Mouse (Mus musculus): ENCODE measurements at regions not wholly inside any gene's neighbourhood (a gene's known extent, or its start where the extent isn't known, plus 50 kb on each side); places are given as distances from the start of the nearest gene placed in this dataset.
A peak's percentile ranks its signal among the peaks of the same experiment; 100 is the strongest.

- Histone ChIP-seq H3K27ac (no peak overlapping the region), H3K4me3 (no peak overlapping the region)
- no peak for TF ChIP-seq CTCF (conservative IDR thresholded peaks at IDR 0.05)
- peak in 1 of 2 experiments; percentile 64 for DNase-seq (ENCODE audit: low spot score in 2 of 2)
Measured at GRCm38 (mm10) chr14:123219590-123219989, 235.8 kb upstream of the Tmtc4 start.

DNA sequence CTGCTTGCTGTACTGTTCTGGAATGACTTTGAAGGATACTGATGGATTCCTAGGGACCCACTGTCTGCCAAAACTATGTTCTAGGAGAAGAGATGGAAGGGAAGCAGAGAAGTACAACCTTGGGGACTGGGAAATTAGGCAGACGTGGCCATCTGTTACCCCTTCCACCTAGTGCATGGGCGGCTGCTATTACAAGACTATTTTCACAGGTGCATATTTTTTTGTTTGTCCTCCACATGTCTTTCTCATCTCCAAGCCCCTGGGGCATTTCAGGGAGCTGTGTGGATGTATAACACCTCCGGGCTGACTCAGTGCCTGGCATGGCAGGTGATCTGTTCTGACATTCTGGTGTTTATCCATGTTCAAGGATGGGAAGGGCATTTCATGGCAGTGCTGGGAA lies 226.4 kb upstream of the Tmtc4 start:
- no peak overlapping the region for H3K27ac ChIP-seq
- no peak for DNase-seq (ENCODE audit: low spot score in 2 of 2)
- no peak overlapping the region for H3K4me3 ChIP-seq
- TF ChIP-seq CTCF (conservative IDR thresholded peaks at IDR 0.05): no peak

DNA sequence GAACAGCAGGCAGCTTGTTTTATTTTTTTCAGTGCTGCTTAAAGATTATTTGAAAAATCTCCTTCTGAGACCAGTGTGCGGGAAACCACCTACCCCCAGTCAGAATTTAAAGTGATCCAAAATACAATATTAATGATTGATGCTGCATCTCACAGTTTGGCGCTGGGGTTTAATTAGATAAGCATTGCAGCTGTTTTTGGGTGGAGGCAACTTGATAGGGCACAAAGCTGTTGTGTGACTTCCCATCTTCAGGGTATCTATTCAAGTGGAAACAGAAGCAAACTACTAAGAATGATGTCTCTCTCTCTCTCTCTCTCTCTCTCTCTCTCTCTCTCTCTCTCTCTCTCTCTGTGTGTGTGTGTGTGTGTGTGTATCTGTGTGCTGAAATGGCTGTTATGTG lies 219.0 kb upstream of the Tmtc4 start:
- Histone ChIP-seq H3K4me3 (no peak overlapping the region), H3K27ac (peak overlapping the region; percentile 24; the same call in 1 of the 2 replicates)
- TF ChIP-seq CTCF (conservative IDR thresholded peaks at IDR 0.05): no peak
- DNase-seq (ENCODE audit: low spot score in 2 of 2): no peak

DNA sequence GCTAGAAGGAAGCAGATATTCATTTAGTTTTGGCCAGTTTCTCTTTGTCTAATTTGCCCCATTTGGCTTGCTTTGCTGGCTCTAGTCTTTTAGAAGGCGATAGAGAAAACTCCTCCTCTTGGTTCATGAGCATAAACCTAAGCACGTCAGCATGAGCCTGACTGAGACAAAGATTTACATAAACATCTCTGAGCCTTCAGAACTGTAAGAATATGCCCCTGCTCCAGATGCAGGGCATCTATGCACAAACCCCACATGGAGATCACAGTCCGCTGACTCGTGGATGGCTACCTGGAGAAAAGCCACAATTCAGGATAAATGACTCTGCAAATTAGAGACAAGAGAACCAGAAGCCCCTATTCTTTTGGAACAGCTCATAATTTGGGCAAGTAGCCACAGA lies 218.5 kb upstream of the Tmtc4 start:
- no peak for DNase-seq (ENCODE audit: low spot score in 2 of 2)

DNA sequence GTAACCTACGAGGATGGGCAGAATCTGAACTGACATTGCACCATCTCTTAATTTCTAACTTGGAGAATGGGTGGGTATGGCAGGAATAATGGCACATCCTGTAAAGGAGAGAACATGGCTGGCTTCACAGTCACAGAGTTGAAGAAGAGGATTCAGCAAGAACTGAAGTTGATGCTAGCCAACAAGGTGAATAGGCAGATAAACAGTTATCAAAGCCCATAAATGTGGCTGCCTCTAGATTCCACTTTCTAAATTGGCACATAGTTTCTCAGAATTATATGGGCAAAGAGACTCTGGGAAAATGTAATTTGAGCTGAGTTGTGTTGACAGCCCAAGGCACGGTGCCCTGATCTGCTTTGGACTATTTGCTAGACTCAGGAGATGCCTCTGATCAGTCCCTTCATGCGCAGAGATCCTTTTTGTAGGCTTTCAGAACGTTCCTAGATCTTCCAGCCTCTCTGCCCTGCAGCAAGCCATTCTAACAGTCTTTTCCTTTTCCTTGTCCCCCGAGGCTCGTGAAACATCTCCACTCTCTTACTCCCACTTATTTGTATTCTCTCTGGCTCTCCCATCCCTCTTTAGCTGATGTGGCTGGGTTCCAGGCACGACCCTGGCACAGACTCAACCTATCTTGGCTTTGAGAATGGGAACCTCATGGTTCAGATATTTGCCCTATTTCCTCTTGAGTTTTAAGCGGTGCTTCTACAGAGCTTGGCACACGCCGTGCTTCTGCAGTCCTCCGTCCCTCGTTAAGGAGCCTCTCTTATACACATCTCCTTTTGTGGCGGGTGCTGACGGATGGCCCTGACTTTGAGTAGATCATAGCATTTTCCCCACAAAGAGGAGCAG lies 217.8 kb upstream of the Tmtc4 start:
- TF ChIP-seq CTCF (conservative IDR thresholded peaks at IDR 0.05): no peak
- Histone ChIP-seq H3K4me3 (peak overlapping the region; percentile 43), H3K27ac (peak overlapping the region; percentile 24)
- DNase-seq (ENCODE audit: low spot score in 2 of 2): peak; percentile 55 to 57

More for the DNA sequence above, 218.5 kb upstream of the Tmtc4 start:
- TF ChIP-seq CTCF (conservative IDR thresholded peaks at IDR 0.05): no peak
- Histone ChIP-seq H3K4me3 (peak overlapping the region; percentile 43), H3K27ac (peak overlapping the region; percentile 24)

DNA sequence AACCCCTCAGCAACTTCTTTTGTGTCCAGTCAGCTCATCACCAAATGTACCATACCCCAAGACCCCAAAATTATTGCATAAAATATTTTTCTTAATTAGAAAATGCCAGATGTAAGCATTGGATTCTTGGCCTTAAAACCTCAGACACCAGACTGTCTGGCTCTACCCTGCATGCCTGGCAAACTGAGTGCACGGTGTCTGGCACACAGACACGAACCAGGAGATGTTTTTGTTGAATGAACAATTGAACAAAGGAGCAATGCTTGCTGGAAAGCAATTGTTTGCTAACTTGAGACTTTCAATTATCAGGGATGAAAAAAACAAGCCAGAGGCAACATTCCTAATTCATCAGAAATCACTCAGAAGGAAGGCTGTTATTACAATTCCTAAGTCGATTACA lies 215.3 kb upstream of the Tmtc4 start:
- DNase-seq (ENCODE audit: low spot score in 2 of 2): no peak

GRCm38 (mm10) chr14:123192574-123192973 lies 208.7 kb upstream of the Tmtc4 start:
- Histone ChIP-seq H3K4me3 (no peak overlapping the region), H3K27ac (no peak overlapping the region)
- no peak for DNase-seq (ENCODE audit: low spot score in 2 of 2)
- TF ChIP-seq CTCF (conservative IDR thresholded peaks at IDR 0.05): no peak

More for the DNA sequence above, 215.3 kb upstream of the Tmtc4 start:
- Histone ChIP-seq H3K27ac (no peak overlapping the region), H3K4me3 (no peak overlapping the region)
- no peak for TF ChIP-seq CTCF (conservative IDR thresholded peaks at IDR 0.05)

DNA sequence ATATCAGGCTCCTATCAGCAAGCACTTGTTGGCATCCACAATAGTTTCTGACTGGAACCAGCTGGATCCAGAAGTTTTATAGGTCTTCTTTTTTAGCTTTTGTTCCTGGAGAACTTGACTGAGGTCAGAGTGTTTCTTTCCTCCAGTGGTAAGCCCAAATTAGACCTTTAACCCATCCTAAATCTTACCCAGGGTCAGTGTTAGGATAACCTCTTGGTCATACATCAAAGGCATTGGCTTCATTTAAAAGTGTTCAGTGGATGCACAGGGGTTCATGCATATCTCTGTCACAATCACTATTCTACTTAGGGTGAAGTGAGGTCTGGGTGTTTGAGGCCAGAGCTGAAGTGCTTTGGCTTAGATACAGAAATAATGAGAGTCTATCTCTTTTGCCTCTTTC lies 206.9 kb upstream of the Tmtc4 start:
- no peak for TF ChIP-seq CTCF (conservative IDR thresholded peaks at IDR 0.05)
- no peak overlapping the region for H3K27ac ChIP-seq
- no peak for DNase-seq (ENCODE audit: low spot score in 2 of 2)
- H3K4me3 ChIP-seq: no peak overlapping the region

- no peak for DNase-seq (ENCODE audit: low spot score in 2 of 2)
- no peak overlapping the region for H3K27ac ChIP-seq
- H3K4me3 ChIP-seq: no peak overlapping the region
- peak; percentile 27 for TF ChIP-seq CTCF (conservative IDR thresholded peaks at IDR 0.05)
Measured at GRCm38 (mm10) chr14:123187270-123188058, 203.6 kb upstream of the Tmtc4 start.

DNA sequence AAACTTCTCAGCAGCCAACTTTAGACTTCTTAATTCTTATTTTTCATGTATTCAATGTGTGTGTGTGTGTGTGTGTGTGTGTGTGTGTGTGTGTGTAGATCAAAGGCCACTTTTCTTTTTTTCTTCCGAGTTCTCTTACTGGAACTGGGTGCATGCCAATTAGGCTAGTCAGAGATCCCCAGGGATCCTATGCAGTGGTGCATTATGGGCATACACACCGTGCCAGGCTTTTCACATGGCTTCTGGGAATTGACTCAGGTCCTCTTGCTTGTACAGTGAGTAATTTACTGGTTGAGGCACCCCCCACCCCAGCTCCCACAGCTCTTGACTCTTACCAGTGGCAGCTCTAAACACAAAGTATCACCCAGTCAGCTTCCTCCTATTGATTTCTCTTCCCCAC lies 189.3 kb upstream of the Tmtc4 start:
- DNase-seq (ENCODE audit: low spot score in 2 of 2): no peak
- H3K27ac ChIP-seq: no peak overlapping the region
- no peak overlapping the region for H3K4me3 ChIP-seq
- no peak for TF ChIP-seq CTCF (conservative IDR thresholded peaks at IDR 0.05)

DNA sequence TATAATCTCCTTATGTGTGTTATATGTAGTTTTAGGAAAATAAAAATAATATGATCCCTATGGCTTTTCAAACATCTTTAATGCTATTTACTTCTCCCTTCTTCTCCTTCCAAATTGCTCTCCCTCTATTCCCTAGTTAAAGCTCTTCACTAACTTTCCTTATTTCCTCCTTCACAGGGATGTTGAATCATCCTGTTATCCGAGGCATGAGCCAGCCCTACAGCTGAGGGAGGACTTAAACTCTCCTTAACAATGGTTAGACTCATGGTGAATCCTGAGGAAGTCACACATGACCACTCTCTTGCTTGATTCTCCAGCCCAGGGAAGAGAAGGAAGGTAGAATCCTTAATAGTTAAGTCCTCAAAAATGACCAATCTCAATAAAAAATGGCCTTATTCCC lies 188.0 kb upstream of the Tmtc4 start:
- no peak for TF ChIP-seq CTCF (conservative IDR thresholded peaks at IDR 0.05)

DNA sequence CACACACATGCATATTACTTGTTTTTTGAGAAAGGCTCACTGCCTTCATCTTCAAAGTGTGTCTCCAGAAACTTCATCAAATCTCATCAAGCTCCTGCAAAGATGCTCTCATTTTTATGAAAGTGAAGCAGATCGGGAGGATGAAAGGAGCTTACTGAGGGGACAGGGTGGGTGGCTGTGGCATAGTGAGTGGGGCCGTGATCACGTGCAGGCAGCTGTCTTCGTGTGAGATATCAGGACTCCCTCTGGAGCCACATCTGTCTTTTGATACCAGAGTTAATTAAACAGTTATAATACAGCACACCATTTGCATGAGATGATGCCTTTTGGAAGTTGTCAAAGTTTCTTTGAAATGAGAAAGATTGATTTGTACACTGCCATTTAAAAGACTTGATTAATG lies 180.0 kb upstream of the Tmtc4 start:
- TF ChIP-seq CTCF (conservative IDR thresholded peaks at IDR 0.05): no peak

More for the DNA sequence above, 188.0 kb upstream of the Tmtc4 start:
- no peak overlapping the region for H3K4me3 ChIP-seq
- H3K27ac ChIP-seq: no peak overlapping the region
- no peak for DNase-seq (ENCODE audit: low spot score in 2 of 2)

GRCm38 (mm10) chr14:123143489-123144046 lies 159.7 kb upstream of the Tmtc4 start:
- no peak overlapping the region for H3K4me3 ChIP-seq
- peak; percentile 22 to 23 for DNase-seq (ENCODE audit: low spot score in 2 of 2)
- TF ChIP-seq CTCF (conservative IDR thresholded peaks at IDR 0.05): no peak
- peak overlapping the region; percentile 55 for H3K27ac ChIP-seq

More for the DNA sequence above, 180.0 kb upstream of the Tmtc4 start:
- no peak for DNase-seq (ENCODE audit: low spot score in 2 of 2)
- no peak overlapping the region for H3K27ac ChIP-seq
- no peak overlapping the region for H3K4me3 ChIP-seq

Measured in layer of hippocampus, adult 2 months (tissue).